Mouse (Mus musculus) bone marrow, adult 2 months (tissue): ENCODE results near the gene Itga8. TPM values are rescaled to one million over a fixed set of nuclear protein-coding genes. Genes with fewer than 3 reads are reported as not detected.

Experiments used
- H3K27ac ChIP-seq: fragments of 200-500 bp; 2 replicates; pipeline ENCODE4 v1.5.1; 2012; ENCODE audit warnings: low read depth, mild to moderate bottlenecking, control low read depth, inconsistent platforms, low read length; ENCODE audit not compliant: control insufficient read depth, poor library complexity, insufficient read depth
- H3K4me1 ChIP-seq: fragments of 200-500 bp; 2 replicates; pipeline ENCODE4 v1.6.1; 2011; ENCODE audit warnings: low read length; ENCODE audit not compliant: control insufficient read depth, insufficient read depth
- H3K4me3 ChIP-seq: fragments of 200-500 bp; replicated peaks from 2 replicates; pipeline ENCODE3; 2011; ENCODE audit warnings: mild to moderate bottlenecking, low read depth, low read length, control low read depth; ENCODE audit not compliant: control insufficient read depth
- CTCF ChIP-seq: fragments of 200-500 bp; IDR thresholded peaks from 2 replicates; pipeline ENCODE4 v1.5.1; 2011; ENCODE audit warnings: low read length, control low read depth; ENCODE audit not compliant: control insufficient read depth, insufficient read depth
- POLR2A ChIP-seq: fragments of 200-500 bp; IDR thresholded peaks from 2 replicates; pipeline ENCODE4 v1.6.1; 2011; ENCODE audit warnings: low read depth, mild to moderate bottlenecking, control low read depth, low read length, borderline replicate concordance; ENCODE audit not compliant: control insufficient read depth
- WGBS: fragments of 180-500 bp; shearing (Covaris S2); methylation state at CpG from one replicate; pipeline ENCODE4 v1.1.7; 2018; 5-methylcytosine and 5-hydroxymethylcytosine counted together
- polyA plus RNA-seq: library from polyadenylated mRNA; stranded (reverse); fragments of >200 nt; gene quantifications from 2 replicates; pipeline ENCODE4 v1.2.4, GENCODE M21; 2011; ENCODE audit warnings: low replicate concordance; ENCODE audit not compliant: missing spikeins, insufficient read depth, insufficient read length

Itga8 gene
- polyA plus RNA-seq, 1 experiment: 1.4 TPM

- TF ChIP-seq POLR2A (no peak), CTCF (no peak)
- peaks cover 5% of the 10 kb centered on the region; the same call in 1 of the 2 replicates for H3K4me1 ChIP-seq
- 56% methylated on average over 5 of the region's 5 CpGs for WGBS
- H3K27ac ChIP-seq: peak overlapping the region; percentile 36
- H3K4me3 ChIP-seq: no peak overlapping the region
Observed at GRCm38 (mm10) chr2:12205875-12206274, 95.8 kb downstream of the Itga8 start.

GRCm38 (mm10) chr2:12203231-12203630 lies 98.5 kb downstream of the Itga8 start:
- WGBS: 84% methylated on average over 10 of the region's 10 CpGs
- Histone ChIP-seq H3K4me3 (no peak overlapping the region), H3K27ac (no peak overlapping the region), H3K4me1 (peaks cover 5% of the 10 kb centered on the region; the same call in 1 of the 2 replicates)
- TF ChIP-seq POLR2A (no peak), CTCF (no peak)

GRCm38 (mm10) chr2:12198699-12199098 lies 103.0 kb downstream of the Itga8 start:
- WGBS: 74% methylated on average over 7 of the region's 7 CpGs
- TF ChIP-seq POLR2A (no peak), CTCF (no peak)
- Histone ChIP-seq H3K27ac (no peak overlapping the region), H3K4me3 (no peak overlapping the region), H3K4me1 (no peaks in the 10 kb centered on the region)

- TF ChIP-seq POLR2A (no peak), CTCF (no peak)
- WGBS: 84% methylated on average over 3 of the region's 3 CpGs
- Histone ChIP-seq H3K4me3 (no peak overlapping the region), H3K27ac (no peak overlapping the region), H3K4me1 (no peaks in the 10 kb centered on the region)
Observed at GRCm38 (mm10) chr2:12198214-12198613, 103.5 kb downstream of the Itga8 start.

GRCm38 (mm10) chr2:12197711-12198110 lies 104.0 kb downstream of the Itga8 start:
- H3K27ac ChIP-seq: no peak overlapping the region
- no peaks in the 10 kb centered on the region for H3K4me1 ChIP-seq
- WGBS: 76% methylated on average over 4 of the region's 4 CpGs

GRCm38 (mm10) chr2:12189026-12189425 lies 112.7 kb downstream of the Itga8 start:
- Histone ChIP-seq H3K4me1 (no peaks in the 10 kb centered on the region), H3K4me3 (no peak overlapping the region), H3K27ac (no peak overlapping the region)
- 75% methylated on average over 6 of the region's 6 CpGs for WGBS
- TF ChIP-seq POLR2A (no peak), CTCF (no peak)

More at GRCm38 (mm10) chr2:12197711-12198110, 104.0 kb downstream of the Itga8 start:
- TF ChIP-seq POLR2A (no peak), CTCF (no peak)
- H3K4me3 ChIP-seq: no peak overlapping the region

- 58% methylated on average over 5 of the region's 5 CpGs for WGBS
- TF ChIP-seq CTCF (no peak), POLR2A (no peak)
- Histone ChIP-seq H3K4me3 (no peak overlapping the region), H3K27ac (no peak overlapping the region), H3K4me1 (no peaks in the 10 kb centered on the region)
Observed at GRCm38 (mm10) chr2:12187646-12188045, 114.1 kb downstream of the Itga8 start.

- Histone ChIP-seq H3K27ac (no peak overlapping the region), H3K4me1 (no peaks in the 10 kb centered on the region; the same call in 1 of the 2 replicates), H3K4me3 (no peak overlapping the region)
- WGBS: 85% methylated on average over 8 of the region's 8 CpGs
- no peak for TF ChIP-seq CTCF
- TF ChIP-seq POLR2A: no peak
Observed at GRCm38 (mm10) chr2:12182402-12182948, 119.2 kb downstream of the Itga8 start.

GRCm38 (mm10) chr2:12180635-12181034 lies 121.1 kb downstream of the Itga8 start:
- no peak overlapping the region for H3K4me3 ChIP-seq
- peaks cover 1% of the 10 kb centered on the region; the same call in 1 of the 2 replicates for H3K4me1 ChIP-seq
- TF ChIP-seq CTCF (no peak), POLR2A (no peak)
- no peak overlapping the region for H3K27ac ChIP-seq
- WGBS: 46% methylated on average over 2 of the region's 2 CpGs
